In the genomic region with DNA sequence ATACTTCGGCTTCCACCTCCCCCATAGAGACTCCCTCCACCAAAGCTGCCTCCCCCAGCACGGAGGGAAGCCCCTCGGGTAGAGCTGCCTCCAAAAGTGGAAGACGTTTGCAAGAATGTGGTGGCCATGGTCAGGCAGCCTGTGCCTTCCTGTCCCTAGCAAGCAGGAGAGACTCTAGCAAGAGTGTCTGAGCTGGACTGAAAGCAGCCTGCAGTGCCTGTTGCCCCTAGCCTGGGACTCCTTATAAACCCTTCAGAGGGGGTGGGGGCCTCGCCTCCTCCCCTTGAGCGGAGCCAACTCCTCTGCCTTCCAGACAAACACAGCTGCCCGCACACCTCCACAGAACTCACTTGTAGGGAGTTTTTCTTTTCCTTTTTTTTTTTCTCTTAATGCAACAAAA, we compare ENCODE assay signal across 19 mouse cellular contexts. TPM values are rescaled to one million over a fixed set of nuclear protein-coding genes. Genes with fewer than 3 reads are reported as not detected.
DNase-seq lines count a peak whose midpoint lies in the region; ATAC-seq and TF ChIP-seq lines count a peak whose summit lies in the region.
"Had no signal": no experiment of that assay in that cellular context is flagged by ENCODE, and none has a peak within 500 bp of the region (broad histone marks: within the 10 kb centered on the region; RNA-seq: fewer than 3 reads in every experiment).

TSS of gene Krt15 (minus strand) at position 198 of the 400 bp plus-strand sequence.

- H3K27ac ChIP-seq in limb, embryonic 12.5 days = no peak within 1 kb of the TSS
- H3K27ac ChIP-seq in limb, embryonic 10.5 days = no peak within 1 kb of the TSS
- no peak within 1 kb of the TSS for H3K27ac ChIP-seq in limb, embryonic 14.5 days (replicated peaks; ENCODE audit: low read depth, low read length)
- H3K27ac ChIP-seq: gastrocnemius, adult 2 months; heart, embryonic 15.5 days; hindbrain, embryonic 13.5 days; liver, embryonic 14.5 days; midbrain, embryonic 15.5 days had no signal

- H3K4me2 ChIP-seq in limb, embryonic 12.5 days = no peak within 1 kb of the TSS
- H3K4me2 ChIP-seq in limb, embryonic 14.5 days (replicated peaks; ENCODE audit: low read depth, low read length, severe bottlenecking) = 0 out of 2 replicates have a peak within 1 kb of the TSS, but pooled peaks have one; percentile 20
- H3K4me2 ChIP-seq: heart, embryonic 15.5 days; hindbrain, embryonic 13.5 days; midbrain, embryonic 15.5 days had no signal

- no peaks in the 10 kb centered on the region for H3K9me3 ChIP-seq in limb, embryonic 12.5 days
- no peaks in the 10 kb centered on the region for H3K9me3 ChIP-seq in limb, embryonic 10.5 days (replicated peaks)
- H3K9me3 ChIP-seq in limb, embryonic 14.5 days (ENCODE audit: control insufficient read depth, low read length) = no peaks in the 10 kb centered on the region
- H3K9me3 ChIP-seq: heart, embryonic 15.5 days; hindbrain, embryonic 13.5 days; midbrain, embryonic 15.5 days had no signal

- H3K4me1 ChIP-seq in limb, embryonic 12.5 days (replicated peaks) = peaks cover 27% of the 10 kb centered on the region
- H3K4me1 ChIP-seq in limb, embryonic 10.5 days = peaks cover 30% of the 10 kb centered on the region
- 0 out of 2 replicates have a peak, but pooled peaks cover 2% of the 10 kb centered on the region for H3K4me1 ChIP-seq in limb, embryonic 14.5 days (ENCODE audit: control insufficient read depth, insufficient read depth, low read length)

- no peaks in the 10 kb centered on the region for H3K36me3 ChIP-seq in limb, embryonic 12.5 days
- H3K36me3 ChIP-seq in limb, embryonic 10.5 days = no peaks in the 10 kb centered on the region
- H3K36me3 ChIP-seq in limb, embryonic 14.5 days (ENCODE audit: control insufficient read depth, insufficient read depth, low read length) = no peaks in the 10 kb centered on the region
- H3K36me3 ChIP-seq: heart, embryonic 15.5 days; hindbrain, embryonic 13.5 days; midbrain, embryonic 15.5 days had no signal

- H3K9ac ChIP-seq in limb, embryonic 12.5 days (replicated peaks) = no peak within 1 kb of the TSS
- no peak within 1 kb of the TSS for H3K9ac ChIP-seq in limb, embryonic 14.5 days (ENCODE audit: low read depth, low read length, severe bottlenecking)
- H3K9ac ChIP-seq: forebrain, postnatal 0 days; heart, embryonic 15.5 days; hindbrain, embryonic 13.5 days; liver, embryonic 14.5 days; midbrain, embryonic 15.5 days had no signal

- DNase-seq in limb, embryonic 10.5 days (ENCODE audit: low spot score) = no peak
- DNase-seq in urinary bladder, adult 2 months (ENCODE audit: low spot score) = no peak
- no peak for DNase-seq in urinary bladder, postnatal 25 days (ENCODE audit: low spot score)
- no peak for DNase-seq in limb, embryonic 14.5 days (ENCODE audit: low spot score)
- DNase-seq in cerebellum, postnatal 10 days = no peak
- DNase-seq in frontal cortex, postnatal 14 days (ENCODE audit: low spot score in 2 of 2) = no peak
- DNase-seq: adrenal gland, postnatal 36 days; cerebellum, adult 9-10 months; forebrain, postnatal 0 days; gastrocnemius, adult 2 months; heart, adult 11 months; layer of hippocampus, postnatal 36 days; thymus, postnatal 36 days had no signal

- no peak for ATAC-seq in limb, embryonic 12.5 days (ENCODE audit: insufficient number of reproducible peaks, insufficient read depth, low FRiP score, low TSS enrichment, low read depth)
- no peak for ATAC-seq in limb, embryonic 14.5 days (ENCODE audit: low FRiP score, low read depth)
- ATAC-seq: forebrain, postnatal 0 days; midbrain, embryonic 15.5 days had no signal

- WGBS in limb, embryonic 12.5 days = 62% methylated on average over 7 of the region's 7 CpGs
- 63% methylated on average over 7 of the region's 7 CpGs for WGBS in limb, embryonic 10.5 days
- 35% methylated on average over 7 of the region's 7 CpGs for WGBS in limb, embryonic 14.5 days

- TF ChIP-seq POLR2A in limb, embryonic 14.5 days (IDR thresholded peaks at IDR 0.05; ENCODE audit: borderline replicate concordance, extremely low read depth, insufficient read depth, insufficient read length) = peak; percentile 45; the same call in 1 of the 2 replicates

- H3K27me3 ChIP-seq in limb, embryonic 12.5 days = 0 out of 2 replicates have a peak, but pooled peaks cover 3% of the 10 kb centered on the region
- peaks cover 15% of the 10 kb centered on the region; the same call in 1 of the 2 replicates for H3K27me3 ChIP-seq in limb, embryonic 10.5 days (ENCODE audit: low read depth, poor library complexity, severe bottlenecking)
- no peaks in the 10 kb centered on the region for H3K27me3 ChIP-seq in limb, embryonic 14.5 days (ENCODE audit: control insufficient read depth, insufficient read depth, low read length)
- H3K27me3 ChIP-seq: midbrain, embryonic 15.5 days had no signal

- no peak within 1 kb of the TSS for H3K4me3 ChIP-seq in limb, embryonic 12.5 days (replicated peaks)
- no peak within 1 kb of the TSS for H3K4me3 ChIP-seq in limb, embryonic 10.5 days
- H3K4me3 ChIP-seq in limb, embryonic 14.5 days (replicated peaks; ENCODE audit: low read length) = peak within 1 kb of the TSS; percentile 4; the same call in 1 of the 2 replicates
- H3K4me3 ChIP-seq: erythroblast, embryonic 14.5 days; gastrocnemius, adult 2 months; heart, embryonic 15.5 days; hindbrain, embryonic 13.5 days; midbrain, embryonic 15.5 days had no signal

RNA-seq across cellular contexts. Expression of gene Krt15, which starts in this region (rescaled TPM):
- 42.4 and 61.2 TPM in 2 replicates for polyA plus RNA-seq in limb, embryonic 12.5 days (2016; fragmentation: Nextera tagmentation; extraction: Ambion mirVana)
- polyA plus RNA-seq in limb, embryonic 10.5 days (2016; fragmentation: Nextera tagmentation; extraction: Ambion mirVana) = 1.6 and 8.4 TPM in 2 replicates
- 622 and 677 TPM in 2 replicates for polyA plus RNA-seq in urinary bladder, adult 2 months (2012; rRNA removed)
- polyA plus RNA-seq in limb, embryonic 14.5 days (2012; rRNA removed) = 113 and 213 TPM in 2 replicates
- 168 and 205 TPM in 2 replicates for polyA plus RNA-seq in limb, embryonic 14.5 days (2014; fragmentation: Nextera tagmentation; extraction: Ambion mirVana)
